Mouse (Mus musculus) CH12.LX (cell line): ENCODE measurements around the gene Lin7b.

Experiments used
- CHD2 ChIP-seq: IDR thresholded peaks from 2 replicates; pipeline ENCODE4 v1.6.1; 2011; ENCODE audit warnings: low read length, improper control_type of control experiment
- CTCF ChIP-seq, 2 experiments: IDR thresholded peaks in 1 of 2; conservative IDR thresholded peaks in 1 of 2; 2 replicates each; pipeline ENCODE4 v1.5.1; 2011 to 2012; ENCODE audit warnings: low read depth in 2 of 2, low read length in 2 of 2, improper control_type of control experiment in 1 of 2, inconsistent platforms in 1 of 2, mild to moderate bottlenecking in 1 of 2, moderate library complexity in 1 of 2
- MAZ ChIP-seq: IDR thresholded peaks from 2 replicates; pipeline ENCODE4 v1.6.1; 2012; ENCODE audit warnings: low read depth, mild to moderate bottlenecking, inconsistent platforms, low read length, improper control_type of control experiment, moderate library complexity
- POLR2A ChIP-seq: IDR thresholded peaks from 2 replicates; pipeline ENCODE4 v1.6.1; 2011; ENCODE audit warnings: low read depth, mild to moderate bottlenecking, improper control_type of control experiment, low read length
- POLR2AphosphoS2 ChIP-seq: IDR thresholded peaks from 2 replicates; pipeline ENCODE4 v1.6.1; 2011; ENCODE audit warnings: low read depth, low read length, improper control_type of control experiment
- ZC3H11A ChIP-seq: IDR thresholded peaks from 2 replicates; pipeline ENCODE4 v1.6.1; 2012; ENCODE audit warnings: low read depth, mild to moderate bottlenecking, inconsistent platforms, low read length, improper control_type of control experiment
- ZNF384 ChIP-seq: IDR thresholded peaks from 2 replicates; pipeline ENCODE4 v1.6.1; 2012; ENCODE audit warnings: low read depth, low read length, improper control_type of control experiment, inconsistent platforms

GRCm38 (mm10) chr7:45346905-45347304 lies 23.5 kb downstream of the Lin7b start:
- TF ChIP-seq MAZ (no peak), CHD2 (no peak), ZNF384 (no peak), ZC3H11A (no peak), CTCF (conservative IDR thresholded peaks at IDR 0.05 in 1 of 2, IDR thresholded peaks at IDR 0.05 in 1 of 2; ENCODE audit: low read depth in 2 of 2, low read length in 2 of 2) (no peak), POLR2AphosphoS2 (no peak), POLR2A (no peak)
